Mouse (Mus musculus): ENCODE measurements around the gene Coq3.

The Coq3 gene

GRCm38 (mm10) chr4:21879565-21880220 is at the start of gene Coq3:
Coq3 (plus strand) TSS chr4:21879673.
- peak; percentile 87 for DNase-seq (ENCODE audit: low spot score)

- no peak for DNase-seq (ENCODE audit: low spot score)
Observed at GRCm38 (mm10) chr4:21832844-21833243, 46.6 kb upstream of the Coq3 start.

- peak; percentile 99 for DNase-seq (ENCODE audit: low spot score)
Observed at GRCm38 (mm10) chr4:21847481-21848286, 31.8 kb upstream of the Coq3 start, which contains the start of gene Pnisr. Pnisr (plus strand) TSS chr4:21847583.

GRCm38 (mm10) chr4:21848287-21848630 is 31.2 kb upstream of the Coq3 start:
- peak; percentile 95 for DNase-seq (ENCODE audit: low spot score)

DNA sequence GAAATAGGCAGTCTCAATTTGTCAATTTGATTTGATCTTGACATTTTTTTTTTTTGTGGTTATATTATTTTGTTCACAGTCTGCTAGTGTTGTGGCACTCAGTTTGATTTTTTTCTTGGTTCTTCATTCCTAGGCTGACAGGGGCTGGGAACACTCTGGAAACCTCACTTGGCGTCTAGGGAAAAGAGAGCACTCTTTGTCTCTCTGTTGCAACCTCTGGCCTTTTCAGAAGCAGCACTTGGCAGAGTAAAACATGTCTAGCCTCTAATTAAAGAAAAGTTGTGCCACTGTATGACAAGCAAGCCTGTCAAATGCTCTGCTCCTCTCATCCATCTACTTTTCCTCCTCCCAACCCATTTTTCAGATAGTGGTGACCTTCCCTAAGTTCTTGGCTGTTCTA is 22.0 kb upstream of the Coq3 start:
- no peak for DNase-seq (ENCODE audit: low spot score)

DNA sequence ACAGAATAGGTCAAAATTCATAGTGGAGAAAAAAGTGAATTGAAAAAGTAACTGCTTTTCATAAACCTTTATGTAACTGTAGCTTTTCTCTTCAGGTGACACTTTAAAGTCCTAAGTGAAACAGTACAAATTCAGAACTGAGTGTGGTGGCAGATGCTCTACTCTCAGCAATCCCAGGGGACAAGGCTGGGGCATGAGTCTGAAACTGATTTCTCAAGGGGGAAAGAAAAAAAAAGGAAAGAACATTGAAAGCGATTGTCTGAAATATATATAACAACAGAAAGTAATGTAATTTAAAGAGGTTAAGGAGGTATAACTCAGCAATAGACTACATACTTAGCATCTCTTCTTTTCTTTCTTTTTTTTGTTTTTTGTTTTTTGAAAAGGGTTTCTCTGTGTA is 14.2 kb upstream of the Coq3 start:
- DNase-seq (ENCODE audit: low spot score), result no peak

- DNase-seq (ENCODE audit: low spot score), result peak; percentile 20
Observed at GRCm38 (mm10) chr4:21878776-21879175, 697 bp upstream of the Coq3 start.

DNA sequence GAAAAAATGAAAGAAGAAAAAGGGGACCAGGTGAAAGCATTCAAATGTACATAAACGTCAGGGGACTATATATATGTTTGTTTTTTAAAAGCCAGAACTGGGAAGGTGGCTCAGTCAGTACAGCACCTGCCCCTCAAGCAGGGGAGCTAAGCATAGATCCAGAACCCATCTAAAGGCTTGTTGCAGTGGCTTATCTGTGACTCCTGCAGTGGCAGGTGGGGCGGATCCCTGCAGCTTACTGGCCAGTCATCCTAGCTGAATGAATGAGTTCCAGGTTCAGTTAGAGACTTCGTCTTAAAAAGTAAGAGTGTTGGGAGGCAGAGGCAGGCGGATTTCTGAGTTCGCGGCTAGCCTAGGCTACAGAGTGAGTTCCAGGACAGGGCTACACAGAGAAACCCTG is 3.3 kb downstream of the Coq3 start:
- DNase-seq (ENCODE audit: low spot score), result no peak

- no peak for DNase-seq (ENCODE audit: low spot score)
Observed at GRCm38 (mm10) chr4:21885831-21886230, 6.4 kb downstream of the Coq3 start.

DNA sequence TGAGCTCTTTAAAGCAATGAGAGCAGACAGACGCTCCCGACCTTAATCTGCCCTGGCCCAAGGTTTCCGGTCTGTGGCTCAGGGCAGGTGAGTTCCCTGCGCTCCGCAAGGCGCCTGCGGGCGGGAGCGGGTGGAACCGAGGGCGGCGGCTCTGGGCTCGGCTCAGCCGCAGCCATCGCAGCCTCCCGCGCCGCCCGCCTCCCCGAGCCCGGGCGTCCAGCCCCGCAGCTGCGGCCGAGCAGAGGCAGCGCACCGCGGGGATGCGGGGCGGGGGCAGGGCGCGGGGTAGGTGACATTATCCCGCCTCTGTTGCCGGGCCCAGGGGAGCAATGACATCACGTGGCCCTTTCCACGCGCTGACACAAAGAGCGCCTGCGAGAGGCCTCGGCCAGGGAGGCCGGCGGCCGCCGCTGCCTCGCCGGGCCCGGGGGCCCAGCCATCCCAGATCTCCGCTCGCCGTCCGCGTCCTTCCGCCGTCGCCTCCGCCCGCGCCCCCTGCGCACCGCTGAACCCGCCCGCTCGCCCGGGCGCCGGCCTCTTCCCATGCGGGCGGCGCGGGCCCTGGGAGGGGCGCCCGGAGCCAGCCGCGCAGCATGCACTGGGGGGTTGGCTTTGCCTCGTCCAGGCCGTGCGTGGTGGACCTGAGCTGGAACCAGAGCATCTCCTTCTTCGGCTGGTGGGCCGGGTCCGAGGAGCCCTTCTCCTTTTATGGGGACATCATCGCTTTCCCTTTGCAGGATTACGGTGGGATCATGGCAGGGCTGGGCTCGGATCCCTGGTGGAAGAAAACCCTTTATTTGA is 51.7 kb downstream of the Coq3 start, which contains the start of gene Faxc:
Faxc (plus strand) TSS at position 359 of the 801 bp plus-strand sequence.
- peak; percentile 75 for DNase-seq (ENCODE audit: low spot score)

DNA sequence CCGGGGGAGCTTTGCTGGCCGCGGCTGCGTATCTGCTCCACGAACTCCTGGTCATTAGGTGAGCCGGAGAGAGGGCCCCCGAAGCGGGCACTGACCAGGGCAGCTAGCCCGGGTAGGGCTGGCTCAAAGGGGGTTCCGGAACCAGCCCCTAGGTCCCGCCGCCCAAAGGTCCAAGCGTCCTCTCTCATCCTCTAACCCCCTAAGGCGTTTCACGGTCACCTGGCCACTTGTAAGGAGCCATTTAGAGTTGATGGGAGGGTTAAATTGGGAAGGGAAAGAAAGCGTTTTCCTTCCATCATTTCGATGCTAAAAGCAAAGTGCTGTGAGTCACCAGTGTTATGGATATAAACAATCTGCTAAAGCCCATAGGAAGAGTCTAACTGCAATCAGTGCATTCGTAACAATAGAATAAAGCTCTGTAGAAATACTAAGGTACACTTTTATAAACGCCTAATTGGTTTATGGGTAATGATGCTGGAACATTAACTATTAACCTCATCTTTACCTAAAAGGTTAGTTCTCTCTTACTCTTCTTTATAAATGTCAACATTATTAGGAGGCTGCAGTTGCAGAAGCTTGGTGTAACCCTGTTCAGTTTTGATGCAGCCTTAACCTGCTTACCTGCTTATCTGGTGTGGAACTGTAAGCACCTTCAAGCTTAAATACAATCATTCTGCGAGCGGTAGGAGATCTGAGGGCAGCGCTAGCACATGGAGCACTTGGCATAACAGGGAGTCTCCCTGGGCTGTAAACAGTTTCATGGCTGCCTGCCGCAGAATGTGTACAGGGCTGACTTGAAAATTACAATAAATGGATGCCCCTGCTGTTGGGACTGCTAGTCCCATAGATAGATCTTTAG is 52.5 kb downstream of the Coq3 start:
- DNase-seq (ENCODE audit: low spot score), result peak; percentile 59

DNA sequence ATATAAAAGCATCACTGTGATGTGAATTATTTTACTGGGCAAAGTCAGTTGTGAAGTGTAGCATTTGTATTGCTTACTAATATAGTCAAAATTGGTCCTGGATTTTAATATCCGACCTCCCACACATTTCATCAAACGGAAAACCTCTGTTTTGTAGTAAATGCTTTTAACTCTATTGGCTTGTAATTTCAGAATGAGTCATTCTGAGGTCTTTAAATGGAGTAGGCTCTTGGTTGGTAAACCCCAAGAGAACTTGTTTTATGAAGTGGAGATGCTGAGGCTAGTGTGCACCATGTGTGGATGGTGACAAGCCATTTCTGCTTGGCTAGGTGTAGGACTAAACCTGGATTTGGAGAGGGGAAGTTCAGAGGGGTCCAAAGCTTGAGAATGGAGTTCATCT is 55.9 kb downstream of the Coq3 start:
- DNase-seq (ENCODE audit: low spot score), result no peak

- DNase-seq (ENCODE audit: low spot score), result no peak
Observed at GRCm38 (mm10) chr4:21936424-21936823, 57.0 kb downstream of the Coq3 start.

DNA sequence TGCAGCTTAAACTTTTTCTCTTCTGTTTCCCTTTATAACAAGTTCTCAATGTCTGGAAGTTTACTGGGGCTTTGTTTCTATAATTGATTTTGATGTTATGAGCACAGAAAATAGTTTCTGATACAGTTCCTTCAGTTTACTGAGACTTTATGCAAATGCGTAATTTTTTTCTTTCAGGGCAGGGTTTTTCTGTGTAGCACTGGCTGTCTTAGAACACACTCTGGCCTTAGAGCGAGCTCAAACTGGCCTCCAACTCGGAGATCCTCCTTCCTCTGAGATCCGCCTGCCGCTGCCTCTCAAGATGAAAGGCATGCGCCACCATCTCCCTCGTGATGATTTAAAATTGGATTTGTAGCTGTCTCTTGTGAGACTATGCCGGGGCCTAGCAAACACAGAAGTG is 58.4 kb downstream of the Coq3 start:
- DNase-seq (ENCODE audit: low spot score), result no peak

DNA sequence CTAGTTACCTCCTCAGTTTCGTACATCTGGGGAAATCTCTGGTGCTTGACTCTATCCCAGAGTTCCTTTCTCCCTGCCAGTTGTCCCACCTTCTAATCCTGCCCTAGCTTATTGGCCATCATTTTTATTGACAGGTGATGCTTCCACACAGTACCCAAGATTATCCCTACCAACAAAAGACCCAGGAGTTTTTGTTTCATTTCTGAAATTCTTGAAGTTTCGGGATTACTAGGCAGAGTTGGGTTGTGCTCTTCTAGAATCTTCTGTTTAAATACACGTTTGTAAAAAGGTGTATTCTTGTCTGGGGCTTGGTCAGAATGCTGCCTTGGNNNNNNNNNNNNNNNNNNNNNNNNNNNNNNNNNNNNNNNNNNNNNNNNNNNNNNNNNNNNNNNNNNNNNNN is 65.2 kb downstream of the Coq3 start:
- no peak for DNase-seq (ENCODE audit: low spot score)

DNA sequence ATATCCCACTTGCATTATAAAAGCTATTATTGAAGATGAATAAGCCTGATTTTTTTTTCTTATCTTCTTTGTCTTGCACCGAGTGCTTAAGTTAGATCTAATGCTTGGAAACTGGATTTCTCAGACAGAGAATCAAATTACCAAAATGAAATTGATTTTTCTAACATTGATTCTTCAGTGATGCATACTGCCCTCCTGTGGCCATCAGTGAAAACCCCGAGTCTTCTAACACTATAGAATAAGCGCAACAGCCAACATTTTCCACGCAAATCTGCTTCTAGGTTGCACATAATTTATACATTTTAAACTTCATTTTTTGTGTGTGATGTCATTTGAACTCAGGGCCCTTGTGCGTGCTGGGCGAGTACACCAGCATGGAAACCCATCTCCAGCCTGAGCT is 72.0 kb downstream of the Coq3 start:
- peak; percentile 68 for DNase-seq (ENCODE audit: low spot score)

DNA sequence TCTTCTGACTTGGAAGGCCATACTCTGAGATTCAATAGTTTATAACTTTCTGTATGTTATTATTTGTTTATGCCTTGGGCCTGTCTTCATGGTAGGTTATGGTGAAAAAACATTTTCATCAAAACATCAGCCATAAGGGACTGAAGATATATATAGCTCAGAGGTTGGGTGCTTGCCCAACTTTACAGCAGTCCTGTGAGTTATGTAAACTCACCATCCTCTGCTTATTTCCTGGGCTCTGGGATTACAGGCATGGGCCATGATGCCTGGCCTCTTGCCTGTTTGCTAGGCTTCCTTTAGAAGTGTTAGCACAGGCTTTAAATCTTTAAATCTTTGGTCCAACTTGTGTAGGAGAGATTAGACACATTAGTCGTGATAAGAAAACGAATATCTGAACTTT is 72.8 kb downstream of the Coq3 start:
- no peak for DNase-seq (ENCODE audit: low spot score)

DNA sequence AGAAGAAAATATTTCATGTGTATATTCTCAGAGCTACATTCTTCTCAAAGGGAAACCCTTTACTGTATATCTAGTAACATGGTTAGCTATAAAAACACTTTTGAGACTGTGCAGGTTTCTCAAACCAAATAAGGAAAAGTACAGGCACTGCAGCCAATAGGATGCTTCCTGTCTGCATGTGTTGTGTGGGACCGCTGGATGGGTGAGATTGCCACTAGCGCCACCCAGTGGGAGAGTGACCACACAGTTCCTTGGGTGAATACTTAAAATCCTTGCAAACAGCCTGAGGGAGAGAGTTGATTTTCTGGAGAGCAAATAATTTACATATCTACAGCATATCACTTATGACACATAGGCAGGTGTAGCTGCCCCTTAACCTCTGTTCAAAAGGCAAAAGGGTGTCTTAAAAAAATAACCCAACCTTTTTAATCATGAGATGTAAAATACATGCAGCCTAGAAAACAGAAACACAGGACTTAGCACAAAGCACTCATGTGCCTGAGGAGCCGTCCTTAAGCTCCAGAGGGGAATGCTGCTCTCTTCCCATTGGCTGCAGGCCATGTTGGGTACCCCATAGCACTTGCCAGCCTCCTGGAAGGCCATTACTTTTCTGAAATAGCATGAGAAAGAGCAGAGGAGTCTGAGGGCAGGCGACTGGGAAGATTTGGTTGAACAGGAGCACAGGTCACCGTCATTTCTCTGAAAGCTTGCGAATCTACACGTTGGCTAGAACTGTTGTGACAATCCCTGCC is 78.3 kb downstream of the Coq3 start:
- peak; percentile 80 for DNase-seq (ENCODE audit: low spot score)
